Mouse (Mus musculus) MEL (cell line): ENCODE data around the gene Btd. TPM values are rescaled to one million over a fixed set of nuclear protein-coding genes. Genes with fewer than 3 reads are reported as not detected.

Source experiments
- DNase-seq: peaks from one replicate; pipeline ENCODE4 v3.0.0; 2011; ENCODE audit warnings: low read depth, low spot score
- H3K27ac ChIP-seq: 2 replicates; pipeline ENCODE4 v1.5.1; 2012; ENCODE audit warnings: low read depth, mild to moderate bottlenecking, control low read depth, low read length, moderate library complexity; ENCODE audit not compliant: control insufficient read depth
- H3K27me3 ChIP-seq, 2 experiments: fragments of 150-350 bp in 1 of 2; sonication (generic) in 1 of 2; 2 replicates each; pipeline ENCODE4 v1.6.1; 2012; ENCODE audit warnings: low read length in 2 of 2, mild to moderate bottlenecking in 2 of 2, improper control_type of control experiment in 1 of 2, moderate library complexity in 1 of 2; ENCODE audit not compliant: insufficient read depth in 2 of 2, control insufficient read depth in 1 of 2
- H3K36me3 ChIP-seq, 2 experiments: 2 replicates each; pipeline ENCODE4 v1.6.1; 2012 to 2014; ENCODE audit warnings: low read length in 2 of 2, improper control_type of control experiment in 1 of 2, inconsistent platforms in 1 of 2, mild to moderate bottlenecking in 1 of 2; ENCODE audit not compliant: insufficient read depth in 2 of 2, control insufficient read depth in 1 of 2
- H3K4me1 ChIP-seq, 2 experiments: fragments of 150-350 bp in 1 of 2; sonication (generic) in 1 of 2; 2 replicates each; pipeline ENCODE4 v1.6.1; 2012; ENCODE audit warnings: low read length in 2 of 2, improper control_type of control experiment in 1 of 2, mild to moderate bottlenecking in 1 of 2; ENCODE audit not compliant: insufficient read depth in 2 of 2, control insufficient read depth in 1 of 2
- H3K4me3 ChIP-seq, 2 experiments: fragments of 150-350 bp in 1 of 2; sonication (generic) in 1 of 2; 2 replicates each; pipeline ENCODE4 v1.5.1; 2012; ENCODE audit warnings: low read depth in 2 of 2, low read length in 2 of 2, mild to moderate bottlenecking in 2 of 2, moderate library complexity in 2 of 2, control low read depth in 1 of 2, improper control_type of control experiment in 1 of 2; ENCODE audit not compliant: control insufficient read depth in 1 of 2, insufficient read depth in 1 of 2
- H3K79me2 ChIP-seq: 2 replicates; pipeline ENCODE4 v1.6.1; 2012; ENCODE audit warnings: mild to moderate bottlenecking, low read length, moderate library complexity; ENCODE audit not compliant: control insufficient read depth, poor library complexity, insufficient read depth
- H3K9ac ChIP-seq: 2 replicates; pipeline ENCODE4 v1.6.1; 2012; ENCODE audit warnings: low read depth, mild to moderate bottlenecking, control low read depth, low read length, moderate library complexity; ENCODE audit not compliant: control insufficient read depth, poor library complexity, severe bottlenecking
- H3K9me3 ChIP-seq: fragments of 150-350 bp; sonication (generic); replicated peaks from 2 replicates; pipeline ENCODE4 v1.6.1; 2012; ENCODE audit warnings: mild to moderate bottlenecking, low read length, improper control_type of control experiment, moderate library complexity; ENCODE audit not compliant: insufficient read depth
- CHD2 ChIP-seq: IDR thresholded peaks from 2 replicates; pipeline ENCODE4 v1.6.1; 2011; ENCODE audit warnings: low read length, improper control_type of control experiment
- CTCF ChIP-seq, 3 experiments: IDR thresholded peaks in 2 of 3; conservative IDR thresholded peaks in 1 of 3; 2 replicates each; pipeline ENCODE4 v1.5.1; 2011 to 2012; ENCODE audit warnings: low read length in 3 of 3, low read depth in 2 of 3, mild to moderate bottlenecking in 2 of 3, improper control_type of control experiment in 1 of 3, inconsistent platforms in 1 of 3, mixed read lengths in 1 of 3, moderate library complexity in 1 of 3; ENCODE audit not compliant: control insufficient read depth in 1 of 3, insufficient read depth in 1 of 3, poor library complexity in 1 of 3, severe bottlenecking in 1 of 3
- EP300 ChIP-seq, 2 experiments: IDR thresholded peaks; 2 replicates each; pipeline ENCODE4 v1.6.1; 2011; ENCODE audit warnings: improper control_type of control experiment in 2 of 2, low read length in 2 of 2, low read depth in 1 of 2, mild to moderate bottlenecking in 1 of 2
- ETS1 ChIP-seq: IDR thresholded peaks from 2 replicates; pipeline ENCODE4 v1.6.1; 2012; ENCODE audit warnings: low read depth, mild to moderate bottlenecking, inconsistent platforms, low read length, improper control_type of control experiment, moderate library complexity
- GABPA ChIP-seq: IDR thresholded peaks from 2 replicates; pipeline ENCODE4 v1.6.1; 2012; ENCODE audit warnings: low read depth, mild to moderate bottlenecking, inconsistent platforms, low read length, improper control_type of control experiment, moderate library complexity
- GATA1 ChIP-seq: IDR thresholded peaks from 2 replicates; pipeline ENCODE4 v1.6.1; 2011; ENCODE audit warnings: low read depth, low read length, improper control_type of control experiment
- MAFK ChIP-seq: IDR thresholded peaks from 2 replicates; pipeline ENCODE4 v1.6.1; 2011; ENCODE audit warnings: low read depth, mild to moderate bottlenecking, low read length, improper control_type of control experiment, borderline replicate concordance
- MEF2A ChIP-seq: IDR thresholded peaks from 2 replicates; pipeline ENCODE4 v1.6.1; 2014; ENCODE audit warnings: low read depth, mild to moderate bottlenecking, inconsistent platforms, low read length, improper control_type of control experiment; ENCODE audit not compliant: poor library complexity, insufficient replicate concordance, severe bottlenecking; ENCODE audit errors: extremely low read depth
- MXI1 ChIP-seq: IDR thresholded peaks from 2 replicates; pipeline ENCODE4 v1.6.1; 2011; ENCODE audit warnings: mild to moderate bottlenecking, low read depth, low read length, improper control_type of control experiment
- MYC ChIP-seq: IDR thresholded peaks from 2 replicates; pipeline ENCODE4 v1.6.1; 2011; ENCODE audit warnings: low read depth, mild to moderate bottlenecking, low read length, improper control_type of control experiment, moderate library complexity
- POLR2A ChIP-seq, 2 experiments: IDR thresholded peaks; 2 replicates each; pipeline ENCODE4 v1.6.1; 2011 to 2012; ENCODE audit warnings: low read length in 2 of 2, mild to moderate bottlenecking in 2 of 2, control low read depth in 1 of 2, improper control_type of control experiment in 1 of 2, low read depth in 1 of 2, moderate library complexity in 1 of 2; ENCODE audit not compliant: control insufficient read depth in 1 of 2, insufficient read depth in 1 of 2, poor library complexity in 1 of 2
- POLR2AphosphoS2 ChIP-seq: IDR thresholded peaks from 2 replicates; pipeline ENCODE4 v1.6.1; 2011; ENCODE audit warnings: low read length, improper control_type of control experiment
- POLR2AphosphoS5 ChIP-seq: IDR thresholded peaks from 2 replicates; pipeline ENCODE4 v1.6.1; 2012; ENCODE audit warnings: low read depth, borderline replicate concordance, mild to moderate bottlenecking, inconsistent platforms, low read length, moderate library complexity, mixed read lengths
- RAD21 ChIP-seq: IDR thresholded peaks from 2 replicates; pipeline ENCODE4 v1.6.1; 2011; ENCODE audit warnings: mild to moderate bottlenecking, low read depth, low read length, improper control_type of control experiment
- RCOR1 ChIP-seq: IDR thresholded peaks from 2 replicates; pipeline ENCODE4 v1.6.1; 2012; ENCODE audit warnings: low read depth, mild to moderate bottlenecking, inconsistent platforms, low read length, improper control_type of control experiment
- SIN3A ChIP-seq: IDR thresholded peaks from 2 replicates; pipeline ENCODE4 v1.6.1; 2012; ENCODE audit warnings: low read length, improper control_type of control experiment, inconsistent platforms
- SMC3 ChIP-seq: IDR thresholded peaks from 2 replicates; pipeline ENCODE4 v1.6.1; 2011; ENCODE audit warnings: low read depth, low read length, improper control_type of control experiment
- TAL1 ChIP-seq: IDR thresholded peaks from 2 replicates; pipeline ENCODE4 v1.6.1; 2012; ENCODE audit warnings: mild to moderate bottlenecking, inconsistent platforms, low read length, moderate library complexity, mixed read lengths
- TCF12 ChIP-seq: IDR thresholded peaks from 2 replicates; pipeline ENCODE4 v1.6.1; 2014; ENCODE audit warnings: low read depth, mild to moderate bottlenecking, inconsistent platforms, low read length, improper control_type of control experiment, moderate library complexity
- UBTF ChIP-seq: IDR thresholded peaks from 2 replicates; pipeline ENCODE4 v1.6.1; 2012; ENCODE audit warnings: low read depth, mild to moderate bottlenecking, inconsistent platforms, low read length, improper control_type of control experiment, moderate library complexity, borderline replicate concordance; ENCODE audit not compliant: insufficient read depth
- USF1 ChIP-seq: IDR thresholded peaks from 2 replicates; pipeline ENCODE4 v1.6.1; 2014; ENCODE audit warnings: low read depth, mild to moderate bottlenecking, inconsistent platforms, low read length, improper control_type of control experiment, moderate library complexity
- polyA plus RNA-seq, 2 experiments: library from polyadenylated mRNA; stranded (reverse) in 1 of 2; unstranded in 1 of 2; fragments of >175 nt in 1 of 2; fragments of >200 nt in 1 of 2; gene quantifications; 2 replicates each; pipeline versions ENCODE4 v1.2.1 to v1.2.4; 2012; ENCODE audit warnings: low replicate concordance in 2 of 2, low read depth in 1 of 2; ENCODE audit not compliant: insufficient read length in 2 of 2, insufficient read depth in 1 of 2, missing spikeins in 1 of 2
- total RNA-seq: library from RNA; depleted of rRNA; stranded (reverse); fragments of 300-350 nt; gene quantifications from 2 replicates; pipeline ENCODE4 v1.2.3, GENCODE M21; 2012

The Btd gene
- total and polyA plus RNA-seq, 3 experiments, result 7.2 to 12.9 TPM; not detected in 1

- H3K4me3 ChIP-seq, result no peak overlapping the region
- peak; percentile 43 for DNase-seq
- no peak overlapping the region for H3K9ac ChIP-seq
- H3K27me3 ChIP-seq, result no peaks in the 10 kb centered on the region
- H3K4me1 ChIP-seq, result peaks cover 7 to 30% of the 10 kb centered on the region in 2 experiments; a peak in 3 of 4 replicates
- peaks cover 0 to 27% of the 10 kb centered on the region in 2 experiments; a peak in 2 of 4 replicates for H3K36me3 ChIP-seq
- H3K79me2 ChIP-seq, result peaks cover 6% of the 10 kb centered on the region
- no peak overlapping the region for H3K27ac ChIP-seq
- H3K9me3 ChIP-seq, result no peaks in the 10 kb centered on the region
- TF ChIP-seq CTCF (IDR thresholded peaks at IDR 0.05 in 2 of 3, conservative IDR thresholded peaks at IDR 0.05 in 1 of 3; ENCODE audit: control insufficient read depth in 1 of 3, insufficient read depth in 1 of 3, low read depth in 2 of 3, low read length in 3 of 3, poor library complexity in 1 of 3, severe bottlenecking in 1 of 3) (peak; percentile 31 to 48 (median 40); a peak in 5 of 6 replicates), MYC (no peak), MEF2A (no peak), GABPA (no peak), POLR2A (IDR thresholded peaks at IDR 0.05; ENCODE audit: control insufficient read depth in 1 of 2, insufficient read depth in 1 of 2, low read depth in 1 of 2, low read length in 2 of 2, poor library complexity in 1 of 2) (no peak), SMC3 (peak; percentile 22; the same call in 1 of the 2 replicates), RAD21 (peak; percentile 38), TAL1 (no peak)
Observed at GRCm38 (mm10) chr14:31650347-31650746, 9.5 kb downstream of the Btd start.

DNA sequence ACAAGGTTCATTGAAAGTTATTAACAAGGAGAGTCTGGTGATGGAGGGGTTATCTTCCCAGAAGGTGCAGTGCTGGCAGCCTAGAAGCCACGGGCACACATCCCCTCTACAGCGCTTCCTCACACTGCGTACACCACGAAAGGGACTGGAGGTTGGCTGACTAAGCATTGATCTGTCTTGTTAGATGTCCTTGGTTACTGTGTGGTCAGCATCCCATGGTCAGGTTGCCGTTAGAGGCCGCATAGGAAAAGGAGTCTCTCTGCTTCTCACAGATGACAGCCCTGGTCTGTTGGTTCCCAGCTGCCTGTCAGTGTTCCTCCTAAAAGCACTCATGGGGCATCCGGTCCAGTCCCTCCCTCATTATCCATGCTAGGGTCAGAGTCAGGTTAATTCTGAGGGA lies 10.4 kb downstream of the Btd start:
- no peaks in the 10 kb centered on the region for H3K27me3 ChIP-seq
- peaks cover 6% of the 10 kb centered on the region for H3K79me2 ChIP-seq
- peaks cover 0 to 27% of the 10 kb centered on the region in 2 experiments; a peak in 2 of 4 replicates for H3K36me3 ChIP-seq
- no peak for TF ChIP-seq GABPA
- no peak for TF ChIP-seq MAFK
- TF ChIP-seq ETS1, result no peak
- no peak overlapping the region for H3K4me3 ChIP-seq
- H3K9me3 ChIP-seq, result no peaks in the 10 kb centered on the region
- DNase-seq, result no peak
- H3K4me1 ChIP-seq, result peaks cover 6 to 30% of the 10 kb centered on the region in 2 experiments; a peak in 3 of 4 replicates
- H3K9ac ChIP-seq, result no peak overlapping the region
- peak overlapping the region; percentile 43 for H3K27ac ChIP-seq

DNA sequence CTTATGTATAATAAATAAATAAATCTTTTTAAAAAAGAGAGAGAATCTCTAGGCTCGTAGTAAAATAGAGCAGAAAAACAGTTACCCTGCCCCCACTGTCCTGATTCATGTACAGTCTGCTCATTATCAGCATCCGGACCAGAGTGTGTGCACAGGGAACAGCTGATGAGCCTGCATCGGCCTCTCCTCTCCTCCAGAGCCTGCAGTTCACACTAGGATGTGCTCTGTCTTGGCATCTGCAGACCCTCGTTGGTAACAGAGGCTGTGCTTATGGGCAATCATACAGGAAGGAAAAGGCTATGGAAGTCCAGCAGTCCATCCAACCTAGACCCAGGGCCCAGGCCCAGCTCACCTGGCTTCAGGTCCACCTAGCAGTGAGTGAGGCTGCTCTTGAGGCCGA lies 11.3 kb downstream of the Btd start:
- Histone ChIP-seq H3K9me3 (no peaks in the 10 kb centered on the region), H3K4me3 (no peak overlapping the region), H3K4me1 (peaks cover 8 to 30% of the 10 kb centered on the region in 2 experiments), H3K27ac (peak overlapping the region; percentile 91), H3K79me2 (peaks cover 7% of the 10 kb centered on the region), H3K36me3 (peaks cover 0 to 30% of the 10 kb centered on the region in 2 experiments; a peak in 2 of 4 replicates), H3K27me3 (no peaks in the 10 kb centered on the region), H3K9ac (peak overlapping the region; percentile 38)
- TF ChIP-seq POLR2A (IDR thresholded peaks at IDR 0.05; ENCODE audit: control insufficient read depth in 1 of 2, insufficient read depth in 1 of 2, low read depth in 1 of 2, low read length in 2 of 2, poor library complexity in 1 of 2) (peak in 1 of 2 experiments; percentile 44; a peak in 2 of 4 replicates), TAL1 (peak; percentile 15; the same call in 1 of the 2 replicates), GATA1 (0 out of 2 replicates have a peak, but pooled peaks have one; percentile 8), POLR2AphosphoS2 (no peak), USF1 (no peak), POLR2AphosphoS5 (no peak), SMC3 (no peak), MXI1 (no peak), UBTF (no peak), CHD2 (no peak), SIN3A (no peak), MYC (no peak), ETS1 (peak; percentile 86), RCOR1 (0 out of 2 replicates have a peak, but pooled peaks have one; percentile 18), EP300 (IDR thresholded peaks at IDR 0.05; ENCODE audit: low read depth in 1 of 2, low read length in 2 of 2) (peak; percentile 34 to 50; a peak in 2 of 4 replicates), TCF12 (peak; percentile 21; the same call in 1 of the 2 replicates)
- DNase-seq, result peak; percentile 57
